Mouse (Mus musculus): Measurements from ENCODE around the gene Gopc. TPM values are rescaled to one million over a fixed set of nuclear protein-coding genes. Genes with fewer than 3 reads are reported as not detected.
"Not testable (repeated sequence)": the region's sequence is repeated elsewhere in the genome, so short reads cannot be mapped to it uniquely, and the experiment has no call there.

The Gopc gene
- polyA plus RNA-seq, 2 experiments, result 2.8 to 3.0 TPM

DNA sequence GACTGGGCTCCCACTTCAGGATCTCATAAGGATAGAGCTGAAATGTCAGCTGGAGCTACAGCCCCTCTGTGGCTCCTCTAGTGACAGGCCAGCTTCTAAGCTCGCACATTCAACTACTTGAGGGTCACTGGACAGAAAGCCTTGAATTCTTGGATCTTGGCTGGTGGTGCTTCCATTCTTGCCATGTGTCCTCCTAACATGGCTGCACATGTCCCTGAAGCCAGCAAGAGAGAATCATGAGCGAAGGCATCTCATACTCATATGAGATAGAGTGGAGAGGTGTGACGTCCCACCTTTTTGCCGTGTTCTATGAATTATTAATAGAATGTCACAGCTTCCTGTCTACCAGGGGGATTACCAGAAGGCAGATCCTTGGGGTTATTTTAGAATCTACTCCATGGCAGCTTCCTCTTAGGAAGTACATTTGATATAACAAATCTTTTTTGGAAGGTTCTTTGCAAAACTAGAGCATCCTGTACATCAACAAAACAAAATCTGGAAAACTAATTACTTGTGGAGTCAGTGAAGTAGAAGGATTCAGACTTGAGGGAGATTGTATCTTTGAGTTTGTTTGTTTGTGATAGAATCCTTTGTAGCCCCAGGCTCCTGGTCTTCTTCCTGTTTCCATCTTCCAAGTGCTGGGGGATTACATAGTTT, 87.9 kb downstream of the Gopc start:
- Histone ChIP-seq H3K36me3 (replicated peaks; ENCODE audit: control insufficient read depth, insufficient read depth, low read depth) (no peaks in the 10 kb centered on the region), H3K4me3 (ENCODE audit: insufficient read depth in 1 of 2, low read depth in 2 of 2, low read length in 2 of 2) (no peak overlapping the region), H3K27me3 (ENCODE audit: control insufficient read depth, insufficient read depth, low read length) (no peaks in the 10 kb centered on the region), H3K4me1 (replicated peaks; ENCODE audit: control insufficient read depth in 2 of 2, insufficient read depth in 2 of 2, low read length in 1 of 2) (no peaks in the 10 kb centered on the region), H3K4me2 (ENCODE audit: low read depth) (no peak overlapping the region), H3K9me3 (ENCODE audit: control insufficient read depth, low read length) (no peaks in the 10 kb centered on the region), H3K27ac (no peak overlapping the region), H3K9ac (replicated peaks) (no peak overlapping the region)
- TF ChIP-seq CTCF (IDR thresholded peaks at IDR 0.05; ENCODE audit: low read depth), result no peak
- TF ChIP-seq EP300 (IDR thresholded peaks at IDR 0.05; ENCODE audit: low read depth), result no peak
- 56% methylated on average over 4 of the region's 4 CpGs for WGBS (ENCODE audit: insufficient replicate concordance)
- DNase-seq (ENCODE audit: low read depth in 3 of 3, low spot score in 3 of 3), result no peak
- ATAC-seq (ENCODE audit: insufficient read depth), result no peak

DNA sequence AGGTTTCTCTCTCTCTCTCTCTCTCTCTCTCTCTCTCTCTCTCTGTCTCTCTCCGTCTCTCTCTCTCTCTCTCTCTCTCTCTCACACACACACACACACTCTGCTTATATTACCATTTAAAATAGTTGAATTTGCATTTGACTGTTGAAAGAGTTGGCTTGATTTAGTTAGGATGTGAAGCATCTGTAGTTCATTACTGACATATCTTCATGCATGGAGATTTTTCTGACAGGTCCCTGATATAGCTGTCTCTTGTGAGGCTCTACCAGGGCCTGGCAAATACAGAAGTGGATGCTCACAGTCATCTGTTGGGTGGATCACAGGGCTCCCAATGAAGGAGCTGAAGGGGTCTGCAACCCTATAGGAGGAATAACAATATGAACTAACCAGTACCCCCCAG, 89.5 kb downstream of the Gopc start:
- not testable (repeated sequence) for H3K36me3 ChIP-seq (replicated peaks; ENCODE audit: control insufficient read depth, insufficient read depth, low read depth); H3K9me3 ChIP-seq (ENCODE audit: control insufficient read depth, low read length); H3K4me3 ChIP-seq (ENCODE audit: insufficient read depth in 1 of 2, low read depth in 2 of 2, low read length in 2 of 2); H3K27me3 ChIP-seq (ENCODE audit: control insufficient read depth, insufficient read depth, low read length); DNase-seq (ENCODE audit: low read depth in 3 of 3, low spot score in 3 of 3); H3K4me1 ChIP-seq (replicated peaks; ENCODE audit: control insufficient read depth in 2 of 2, insufficient read depth in 2 of 2, low read length in 1 of 2); H3K9ac ChIP-seq (replicated peaks); H3K4me2 ChIP-seq (ENCODE audit: low read depth); H3K27ac ChIP-seq; ATAC-seq (ENCODE audit: insufficient read depth)
- WGBS (ENCODE audit: insufficient replicate concordance), result 72% methylated on average over 1 of the region's 1 CpGs

DNA sequence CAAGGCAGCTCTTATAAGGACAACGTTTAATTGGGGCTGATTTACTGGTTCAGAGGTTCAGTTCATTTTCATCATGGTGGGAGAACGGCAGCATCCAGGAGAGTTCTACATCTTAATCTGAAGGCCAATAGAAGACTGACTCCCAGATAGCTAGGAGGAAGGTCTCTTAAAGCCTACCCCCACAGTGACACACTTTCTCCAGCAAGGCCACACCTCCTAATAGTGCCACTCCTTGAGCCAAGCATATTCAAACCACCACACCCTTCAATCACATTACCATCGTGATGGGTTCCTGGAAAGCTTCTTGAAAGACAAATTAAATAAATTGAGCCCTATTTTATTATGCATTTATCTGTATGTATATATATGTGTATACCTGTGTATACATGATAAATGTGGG, 92.7 kb downstream of the Gopc start:
- WGBS (ENCODE audit: insufficient replicate concordance), result 60% methylated on average over 3 of the region's 3 CpGs
- Histone ChIP-seq H3K36me3 (replicated peaks; ENCODE audit: control insufficient read depth, insufficient read depth, low read depth) (no peaks in the 10 kb centered on the region), H3K27ac (no peak overlapping the region), H3K4me2 (ENCODE audit: low read depth) (no peak overlapping the region), H3K4me3 (ENCODE audit: insufficient read depth in 1 of 2, low read depth in 2 of 2, low read length in 2 of 2) (no peak overlapping the region), H3K27me3 (ENCODE audit: control insufficient read depth, insufficient read depth, low read length) (no peaks in the 10 kb centered on the region), H3K4me1 (replicated peaks; ENCODE audit: control insufficient read depth in 2 of 2, insufficient read depth in 2 of 2, low read length in 1 of 2) (no peaks in the 10 kb centered on the region), H3K9me3 (ENCODE audit: control insufficient read depth, low read length) (no peaks in the 10 kb centered on the region), H3K9ac (replicated peaks) (no peak overlapping the region)
- ATAC-seq (ENCODE audit: insufficient read depth) (no peak), DNase-seq (ENCODE audit: low read depth in 3 of 3, low spot score in 3 of 3) (no peak)
- TF ChIP-seq CTCF (IDR thresholded peaks at IDR 0.05; ENCODE audit: low read depth), result no peak
- TF ChIP-seq EP300 (IDR thresholded peaks at IDR 0.05; ENCODE audit: low read depth), result no peak

DNA sequence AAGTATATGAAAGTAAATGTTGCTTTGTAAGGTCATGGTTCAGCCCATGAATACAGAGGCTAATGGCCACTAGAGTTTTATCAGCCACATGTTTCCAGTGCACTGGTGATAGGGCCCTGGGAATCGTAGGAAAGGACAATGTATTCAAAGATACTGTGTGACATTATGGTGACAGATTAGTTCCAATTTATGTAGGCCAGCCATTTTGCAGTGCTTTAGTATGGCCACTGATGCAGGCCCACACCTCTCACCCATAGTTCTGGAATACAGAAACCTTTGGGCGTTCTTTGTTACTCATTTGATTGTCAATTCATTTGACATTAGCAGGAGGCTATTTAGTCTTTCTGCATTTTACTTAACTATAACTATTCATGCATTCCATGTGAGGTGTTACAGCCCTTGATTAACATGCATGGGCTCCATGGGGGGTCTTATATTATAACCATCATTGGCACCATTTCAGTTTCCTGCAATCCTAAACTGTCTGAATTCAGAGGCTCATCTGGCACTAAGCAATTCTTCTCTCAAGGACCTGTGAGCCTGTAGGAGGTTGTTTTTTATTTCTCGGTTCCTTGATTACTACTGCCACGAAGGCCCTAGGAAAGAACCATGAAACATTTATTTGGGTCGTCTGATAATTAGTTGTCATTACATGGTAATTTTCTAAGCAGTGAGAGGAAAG, 93.9 kb downstream of the Gopc start:
- H3K9ac ChIP-seq (replicated peaks), result no peak overlapping the region
- no peak overlapping the region for H3K4me2 ChIP-seq (ENCODE audit: low read depth)
- TF ChIP-seq CTCF (IDR thresholded peaks at IDR 0.05; ENCODE audit: low read depth) (no peak), EP300 (IDR thresholded peaks at IDR 0.05; ENCODE audit: low read depth) (no peak)
- no peak overlapping the region for H3K27ac ChIP-seq
- H3K4me3 ChIP-seq (ENCODE audit: insufficient read depth in 1 of 2, low read depth in 2 of 2, low read length in 2 of 2), result no peak overlapping the region
- ATAC-seq (ENCODE audit: insufficient read depth) (no peak), DNase-seq (ENCODE audit: low read depth in 3 of 3, low spot score in 3 of 3) (no peak)
- no peaks in the 10 kb centered on the region for H3K27me3 ChIP-seq (ENCODE audit: control insufficient read depth, insufficient read depth, low read length)
- no peaks in the 10 kb centered on the region for H3K36me3 ChIP-seq (replicated peaks; ENCODE audit: control insufficient read depth, insufficient read depth, low read depth)
- H3K4me1 ChIP-seq (replicated peaks; ENCODE audit: control insufficient read depth in 2 of 2, insufficient read depth in 2 of 2, low read length in 1 of 2), result no peaks in the 10 kb centered on the region
- 56% methylated on average over 5 of the region's 5 CpGs for WGBS (ENCODE audit: insufficient replicate concordance)
- H3K9me3 ChIP-seq (ENCODE audit: control insufficient read depth, low read length), result no peaks in the 10 kb centered on the region

Other genes with a start within 250 kb of the Gopc start
- 0.02 and 0.03 TPM in 2 replicates for gene Ros1, start 186.9 kb downstream of the Gopc start, polyA plus RNA-seq (2012; rRNA removed)
- gene Ros1, start 186.9 kb downstream of the Gopc start, polyA plus RNA-seq (2014; fragmentation: Nextera tagmentation; extraction: Ambion mirVana), result 0.03 and 0.05 TPM in 2 replicates
- gene Dcbld1, start 148.5 kb downstream of the Gopc start, polyA plus RNA-seq (2012; rRNA removed), result 1.8 and 1.9 TPM in 2 replicates
- gene Dcbld1, start 148.5 kb downstream of the Gopc start, polyA plus RNA-seq (2014; fragmentation: Nextera tagmentation; extraction: Ambion mirVana), result 2.9 and 3.1 TPM in 2 replicates
- gene Gm26741, start 23.4 kb downstream of the Gopc start, polyA plus RNA-seq (2012; rRNA removed), result not detected in 2 replicates
- not detected in 2 replicates for gene Gm26741, start 23.4 kb downstream of the Gopc start, polyA plus RNA-seq (2014; fragmentation: Nextera tagmentation; extraction: Ambion mirVana)
- gene Nepn, start 6.8 kb upstream of the Gopc start, polyA plus RNA-seq (2012; rRNA removed), result 0.01 TPM in 1 of 2 replicates, not detected in the other
- gene Nepn, start 6.8 kb upstream of the Gopc start, polyA plus RNA-seq (2014; fragmentation: Nextera tagmentation; extraction: Ambion mirVana), result 0.10 TPM in 1 of 2 replicates, not detected in the other
- 7.1 and 8.4 TPM in 2 replicates for gene Nus1, start 35.4 kb upstream of the Gopc start, polyA plus RNA-seq (2012; rRNA removed)
- 4.9 and 5.1 TPM in 2 replicates for gene Nus1, start 35.4 kb upstream of the Gopc start, polyA plus RNA-seq (2014; fragmentation: Nextera tagmentation; extraction: Ambion mirVana)

Measured in liver, embryonic 14.5 days (tissue).